Mouse (Mus musculus): ENCODE data around the gene Ints4. TPM values are rescaled to one million over a fixed set of nuclear protein-coding genes. Genes with fewer than 3 reads are reported as not detected.
A peak's percentile ranks its signal among the peaks of the same experiment; 100 is the strongest.

Ints4 gene
- polyA plus RNA-seq, 1 experiment: 64.2 TPM

- no peaks in the 10 kb centered on the region for H3K4me1 ChIP-seq (ENCODE audit: control insufficient read depth, insufficient read depth, low read length)
- H3K27ac ChIP-seq (ENCODE audit: insufficient read depth, low read length): no peak overlapping the region
- H3K27me3 ChIP-seq (ENCODE audit: control insufficient read depth, insufficient read depth, low read length, poor library complexity, severe bottlenecking): no peaks in the 10 kb centered on the region
- H3K9me3 ChIP-seq (replicated peaks; ENCODE audit: control insufficient read depth, insufficient read depth, low read length, poor library complexity, severe bottlenecking): no peaks in the 10 kb centered on the region
- no peak overlapping the region for H3K4me3 ChIP-seq (ENCODE audit: low read depth, low read length)
- H3K36me3 ChIP-seq (ENCODE audit: control insufficient read depth, insufficient read depth, low read length, poor library complexity, severe bottlenecking): peaks cover 40% of the 10 kb centered on the region
- no peak for TF ChIP-seq CTCF (IDR thresholded peaks at IDR 0.05; ENCODE audit: low read depth, low read length)
- no peak overlapping the region for H3K9ac ChIP-seq (ENCODE audit: low read depth, poor library complexity, severe bottlenecking)
Measured at GRCm38 (mm10) chr7:97514786-97515185, 34.0 kb downstream of the Ints4 start.

DNA sequence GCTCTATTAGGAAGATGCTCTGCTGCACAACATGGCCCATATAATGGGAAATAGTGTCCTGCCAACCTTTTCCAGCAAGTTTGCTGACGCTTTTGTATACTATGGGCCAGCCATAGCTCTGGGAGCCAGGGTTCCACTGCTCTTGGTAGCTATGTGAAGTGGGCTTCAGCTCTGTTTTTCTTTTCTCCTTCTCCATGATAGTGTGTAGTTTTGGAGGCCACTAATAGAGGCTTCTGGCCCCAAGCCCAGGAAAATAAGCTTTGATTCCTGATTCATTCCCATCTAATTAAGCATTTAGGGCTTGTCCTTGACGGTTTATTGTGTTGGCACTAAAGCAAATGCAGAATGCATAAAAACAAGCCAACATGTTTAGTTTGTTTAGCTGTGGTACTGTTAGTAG, 39.2 kb downstream of the Ints4 start:
- no peak overlapping the region for H3K27ac ChIP-seq (ENCODE audit: insufficient read depth, low read length)
- H3K4me3 ChIP-seq (ENCODE audit: low read depth, low read length): no peak overlapping the region
- H3K9ac ChIP-seq (ENCODE audit: low read depth, poor library complexity, severe bottlenecking): no peak overlapping the region
- H3K9me3 ChIP-seq (replicated peaks; ENCODE audit: control insufficient read depth, insufficient read depth, low read length, poor library complexity, severe bottlenecking): no peaks in the 10 kb centered on the region
- no peaks in the 10 kb centered on the region for H3K4me1 ChIP-seq (ENCODE audit: control insufficient read depth, insufficient read depth, low read length)
- H3K36me3 ChIP-seq (ENCODE audit: control insufficient read depth, insufficient read depth, low read length, poor library complexity, severe bottlenecking): peaks cover 18% of the 10 kb centered on the region
- H3K27me3 ChIP-seq (ENCODE audit: control insufficient read depth, insufficient read depth, low read length, poor library complexity, severe bottlenecking): no peaks in the 10 kb centered on the region
- TF ChIP-seq CTCF (IDR thresholded peaks at IDR 0.05; ENCODE audit: low read depth, low read length) (no peak), EP300 (IDR thresholded peaks at IDR 0.05; ENCODE audit: insufficient read depth, low read depth, low read length) (no peak), POLR2A (IDR thresholded peaks at IDR 0.05; ENCODE audit: insufficient read depth, low read length) (no peak)

GRCm38 (mm10) chr7:97535531-97535930, 54.8 kb downstream of the Ints4 start:
- Histone ChIP-seq H3K4me1 (ENCODE audit: control insufficient read depth, insufficient read depth, low read length) (peaks cover 2% of the 10 kb centered on the region), H3K9me3 (replicated peaks; ENCODE audit: control insufficient read depth, insufficient read depth, low read length, poor library complexity, severe bottlenecking) (peaks cover 4% of the 10 kb centered on the region; the same call in 1 of the 2 replicates), H3K4me3 (ENCODE audit: low read depth, low read length) (no peak overlapping the region), H3K27me3 (ENCODE audit: control insufficient read depth, insufficient read depth, low read length, poor library complexity, severe bottlenecking) (no peaks in the 10 kb centered on the region), H3K36me3 (ENCODE audit: control insufficient read depth, insufficient read depth, low read length, poor library complexity, severe bottlenecking) (peaks cover 18% of the 10 kb centered on the region), H3K27ac (ENCODE audit: insufficient read depth, low read length) (peak overlapping the region; percentile 84), H3K9ac (ENCODE audit: low read depth, poor library complexity, severe bottlenecking) (no peak overlapping the region)
- TF ChIP-seq POLR2A (IDR thresholded peaks at IDR 0.05; ENCODE audit: insufficient read depth, low read length): no peak
- TF ChIP-seq EP300 (IDR thresholded peaks at IDR 0.05; ENCODE audit: insufficient read depth, low read depth, low read length): peak; percentile 61; the same call in 1 of the 2 replicates

DNA sequence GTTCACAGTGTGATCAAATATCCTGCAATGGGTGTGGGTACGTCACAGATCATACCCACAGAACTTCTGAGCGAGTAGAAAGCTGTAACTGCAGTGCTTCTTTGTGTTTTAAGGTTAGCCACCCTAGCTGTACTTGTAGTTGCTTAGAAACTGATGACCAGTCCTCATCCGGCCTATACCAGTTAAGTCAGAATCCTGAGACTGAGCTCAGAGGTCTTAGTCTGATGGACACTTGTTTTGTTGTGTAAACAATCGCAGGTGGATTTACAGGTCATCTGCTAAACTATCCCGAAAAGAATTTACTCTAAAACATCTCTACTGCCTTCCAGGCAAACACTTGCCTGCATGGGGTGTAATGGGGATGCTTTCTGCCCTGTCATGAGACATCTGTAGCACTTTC, 55.8 kb downstream of the Ints4 start:
- no peak for TF ChIP-seq CTCF (IDR thresholded peaks at IDR 0.05; ENCODE audit: low read depth, low read length)
- no peak for TF ChIP-seq EP300 (IDR thresholded peaks at IDR 0.05; ENCODE audit: insufficient read depth, low read depth, low read length)
- no peak for TF ChIP-seq POLR2A (IDR thresholded peaks at IDR 0.05; ENCODE audit: insufficient read depth, low read length)
- peaks cover 11% of the 10 kb centered on the region for H3K36me3 ChIP-seq (ENCODE audit: control insufficient read depth, insufficient read depth, low read length, poor library complexity, severe bottlenecking)
- no peaks in the 10 kb centered on the region for H3K27me3 ChIP-seq (ENCODE audit: control insufficient read depth, insufficient read depth, low read length, poor library complexity, severe bottlenecking)
- no peaks in the 10 kb centered on the region for H3K9me3 ChIP-seq (replicated peaks; ENCODE audit: control insufficient read depth, insufficient read depth, low read length, poor library complexity, severe bottlenecking)
- peak overlapping the region; percentile 84 for H3K27ac ChIP-seq (ENCODE audit: insufficient read depth, low read length)
- peaks cover 2% of the 10 kb centered on the region for H3K4me1 ChIP-seq (ENCODE audit: control insufficient read depth, insufficient read depth, low read length)
- H3K9ac ChIP-seq (ENCODE audit: low read depth, poor library complexity, severe bottlenecking): no peak overlapping the region
- H3K4me3 ChIP-seq (ENCODE audit: low read depth, low read length): no peak overlapping the region

GRCm38 (mm10) chr7:97546462-97546861, 65.7 kb downstream of the Ints4 start:
- Histone ChIP-seq H3K27ac (ENCODE audit: insufficient read depth, low read length) (no peak overlapping the region), H3K4me3 (ENCODE audit: low read depth, low read length) (no peak overlapping the region), H3K4me1 (ENCODE audit: control insufficient read depth, insufficient read depth, low read length) (no peaks in the 10 kb centered on the region), H3K27me3 (ENCODE audit: control insufficient read depth, insufficient read depth, low read length, poor library complexity, severe bottlenecking) (no peaks in the 10 kb centered on the region), H3K9me3 (replicated peaks; ENCODE audit: control insufficient read depth, insufficient read depth, low read length, poor library complexity, severe bottlenecking) (no peaks in the 10 kb centered on the region), H3K36me3 (ENCODE audit: control insufficient read depth, insufficient read depth, low read length, poor library complexity, severe bottlenecking) (peaks cover 3% of the 10 kb centered on the region; the same call in 1 of the 2 replicates), H3K9ac (ENCODE audit: low read depth, poor library complexity, severe bottlenecking) (no peak overlapping the region)
- TF ChIP-seq CTCF (IDR thresholded peaks at IDR 0.05; ENCODE audit: low read depth, low read length) (no peak), EP300 (IDR thresholded peaks at IDR 0.05; ENCODE audit: insufficient read depth, low read depth, low read length) (no peak), POLR2A (IDR thresholded peaks at IDR 0.05; ENCODE audit: insufficient read depth, low read length) (no peak)

DNA sequence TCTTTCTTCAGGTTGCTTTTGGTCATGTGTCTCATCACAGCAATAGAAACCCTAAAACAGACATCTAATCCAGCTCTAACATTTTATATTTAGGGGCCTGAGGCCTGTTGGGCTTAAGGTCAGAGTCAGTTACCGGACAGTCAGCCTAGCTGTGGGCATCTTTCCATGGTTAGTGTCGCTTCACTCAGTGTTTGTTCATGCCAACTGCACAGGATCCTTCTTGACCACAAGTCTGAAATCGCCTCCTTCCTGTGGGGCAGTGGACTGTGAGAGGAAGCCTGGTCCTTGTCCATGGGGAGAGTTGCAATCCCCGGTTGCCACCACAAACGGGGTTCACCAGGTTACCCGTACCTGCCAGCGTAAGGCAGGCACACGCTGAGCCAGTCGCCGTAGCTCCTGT, 68.5 kb downstream of the Ints4 start:
- Histone ChIP-seq H3K27ac (ENCODE audit: insufficient read depth, low read length) (no peak overlapping the region), H3K9ac (ENCODE audit: low read depth, poor library complexity, severe bottlenecking) (no peak overlapping the region)
- TF ChIP-seq CTCF (IDR thresholded peaks at IDR 0.05; ENCODE audit: low read depth, low read length): no peak
- no peak for TF ChIP-seq EP300 (IDR thresholded peaks at IDR 0.05; ENCODE audit: insufficient read depth, low read depth, low read length)
- TF ChIP-seq POLR2A (IDR thresholded peaks at IDR 0.05; ENCODE audit: insufficient read depth, low read length): no peak

More for the DNA sequence above, 68.5 kb downstream of the Ints4 start:
- H3K27me3 ChIP-seq (ENCODE audit: control insufficient read depth, insufficient read depth, low read length, poor library complexity, severe bottlenecking): no peaks in the 10 kb centered on the region
- H3K4me3 ChIP-seq (ENCODE audit: low read depth, low read length): no peak overlapping the region
- no peaks in the 10 kb centered on the region for H3K9me3 ChIP-seq (replicated peaks; ENCODE audit: control insufficient read depth, insufficient read depth, low read length, poor library complexity, severe bottlenecking)
- no peaks in the 10 kb centered on the region for H3K36me3 ChIP-seq (ENCODE audit: control insufficient read depth, insufficient read depth, low read length, poor library complexity, severe bottlenecking)
- H3K4me1 ChIP-seq (ENCODE audit: control insufficient read depth, insufficient read depth, low read length): no peaks in the 10 kb centered on the region

Measured in ES-Bruce4 (cell line).